Mouse (Mus musculus): ENCODE measurements around the gene Gm10447.
"Not testable (repeated sequence)": the region's sequence is repeated elsewhere in the genome, so short reads cannot be mapped to it uniquely, and the experiment has no call there.

Gene Gm10447

GRCm38 (mm10) chr11:53443861-53444260, 13.0 kb downstream of the Gm10447 start:
- peak; percentile 20 for DNase-seq (ENCODE audit: low spot score)

- peak; percentile 18 for DNase-seq (ENCODE audit: low spot score)
Measured at GRCm38 (mm10) chr11:53441921-53442320, 15.0 kb downstream of the Gm10447 start.

DNA sequence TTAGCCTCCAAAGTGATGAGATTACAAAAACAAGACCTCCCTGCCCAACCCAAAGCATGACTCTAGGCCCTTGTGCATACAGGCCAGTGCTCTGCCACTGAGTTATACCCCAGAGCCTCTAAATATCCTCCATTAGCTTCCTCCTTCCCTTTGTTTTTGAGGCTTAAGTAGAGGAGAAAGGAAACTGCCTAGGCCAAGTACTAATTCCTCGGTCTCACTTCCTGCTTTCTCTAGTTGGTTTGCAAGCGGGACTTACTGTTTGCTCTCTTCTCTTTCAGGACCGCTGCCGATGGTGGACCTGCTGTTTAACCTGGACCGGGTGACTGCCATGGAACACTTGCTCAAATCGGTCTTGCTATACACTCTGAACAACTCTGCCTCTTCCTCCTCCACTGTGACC, 20.6 kb downstream of the Gm10447 start:
- DNase-seq (ENCODE audit: low spot score) = no peak

DNA sequence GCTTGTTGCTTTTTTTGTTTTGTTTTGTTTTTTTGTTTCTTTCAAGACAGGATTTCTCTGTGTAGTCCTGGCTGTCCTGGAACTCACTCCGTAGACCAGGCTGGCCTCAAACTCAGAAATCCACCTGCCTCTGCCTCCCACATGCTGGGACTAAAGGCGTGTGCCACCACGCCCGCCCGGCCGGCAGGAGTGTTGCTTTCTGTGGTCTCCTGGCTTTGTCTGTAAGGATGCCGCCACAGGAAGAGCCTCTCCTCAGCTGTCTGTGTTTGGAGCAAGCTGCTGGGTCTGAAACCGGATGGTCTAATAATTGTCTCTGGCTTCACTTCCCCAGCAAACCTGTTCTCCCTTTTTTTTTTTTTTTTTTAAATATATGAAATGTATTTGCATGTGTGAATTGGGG, 21.4 kb downstream of the Gm10447 start:
- DNase-seq (ENCODE audit: low spot score) = no peak

GRCm38 (mm10) chr11:53433057-53433456, 23.9 kb downstream of the Gm10447 start:
- DNase-seq (ENCODE audit: low spot score) = no peak

DNA sequence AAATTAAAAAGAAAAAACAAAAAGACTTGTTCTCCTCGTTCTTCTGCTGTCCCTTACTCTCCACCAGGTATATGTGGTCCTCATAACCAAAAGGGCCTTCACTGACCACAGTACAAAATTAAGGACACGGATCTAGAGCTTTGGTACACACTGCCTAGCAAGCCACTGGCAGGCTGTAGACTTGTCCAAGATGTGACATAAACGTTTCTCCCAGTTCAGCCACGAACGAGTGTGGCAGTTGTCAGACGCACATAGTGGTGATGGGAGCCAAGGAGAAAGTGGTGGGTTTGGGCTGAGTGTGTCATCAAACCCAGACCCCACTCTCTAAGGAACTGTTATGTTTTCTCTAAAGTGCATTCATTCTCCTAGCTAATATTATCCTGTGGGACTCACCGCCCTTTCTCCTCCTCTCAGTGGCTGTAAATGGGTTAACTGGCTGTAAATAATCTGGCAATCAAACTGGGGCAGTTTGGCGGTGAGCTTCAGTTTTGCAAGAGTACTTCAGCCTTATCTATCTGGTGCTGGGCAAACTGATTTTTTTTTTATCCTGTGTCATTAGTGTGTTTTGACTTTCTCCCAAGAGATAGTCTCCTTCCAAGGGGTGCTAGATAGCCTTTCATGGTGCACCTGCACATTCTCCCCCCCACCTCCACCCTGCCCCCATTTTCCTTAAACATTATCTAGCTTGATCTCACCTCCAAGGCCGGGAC, 25.4 kb downstream of the Gm10447 start:
- peak; percentile 10 for DNase-seq (ENCODE audit: low spot score)

DNA sequence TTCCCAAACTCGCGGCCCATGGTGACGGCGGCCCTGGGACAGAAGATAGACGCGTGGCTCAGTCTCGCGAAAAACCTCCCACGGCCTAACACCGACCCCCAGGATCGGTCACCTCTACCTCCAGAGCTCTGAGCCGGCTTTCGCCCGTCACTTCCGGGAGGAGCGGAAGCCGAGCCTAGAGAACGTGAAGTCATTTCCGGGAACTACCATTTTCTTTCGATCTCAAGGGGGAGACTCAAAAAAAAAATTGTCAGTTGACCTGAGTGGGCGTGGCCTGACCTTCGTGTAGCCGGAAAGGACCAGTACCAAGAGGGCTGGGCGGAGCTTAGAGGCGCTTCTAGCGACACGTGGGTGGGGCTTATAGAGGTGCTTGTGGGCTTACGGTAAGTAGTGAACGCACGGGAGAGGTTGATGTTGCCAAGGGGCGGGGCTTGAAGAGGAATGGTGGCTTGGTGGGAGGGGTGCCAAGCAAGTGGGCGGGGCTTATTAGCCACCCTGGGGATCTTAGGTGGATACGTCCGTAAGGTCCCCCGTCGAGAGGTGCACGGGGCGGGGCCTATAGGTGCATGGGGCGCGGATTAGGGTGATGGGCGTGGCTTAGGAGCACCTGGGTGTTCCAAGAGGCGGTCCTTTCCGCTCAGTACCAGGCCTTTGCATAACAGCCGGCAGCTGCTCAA, 26.1 kb downstream of the Gm10447 start, which contains the start of the genes Uqcrq and Gdf9:
Gene Uqcrq, minus strand, starts transcription at position 162 of the 677 bp plus-strand sequence.
Gene Gdf9, plus strand, starts transcription at position 354 of the 677 bp plus-strand sequence.
- DNase-seq (ENCODE audit: low spot score) = peak; percentile 100

DNA sequence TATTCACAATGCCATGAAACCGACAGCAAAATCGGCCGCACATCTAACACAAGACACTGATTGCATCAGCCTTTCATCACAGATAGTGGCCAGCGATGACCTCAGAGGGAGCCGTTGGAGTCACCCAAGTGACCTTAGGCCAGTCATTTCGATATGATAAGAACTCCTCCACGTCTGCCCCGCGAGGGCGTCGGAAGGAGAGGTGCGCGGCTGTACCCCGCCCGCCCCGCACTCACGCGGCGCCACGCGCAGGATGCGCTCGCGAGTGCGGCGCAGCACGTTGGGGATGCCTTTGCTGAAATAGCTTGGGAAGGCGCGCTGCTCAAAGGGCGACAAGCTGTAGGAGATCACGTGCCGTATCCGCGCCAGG, 26.6 kb downstream of the Gm10447 start:
- peak; percentile 46 for DNase-seq (ENCODE audit: low spot score)

GRCm38 (mm10) chr11:53429182-53429581, 27.7 kb downstream of the Gm10447 start:
- no peak for DNase-seq (ENCODE audit: low spot score)

DNA sequence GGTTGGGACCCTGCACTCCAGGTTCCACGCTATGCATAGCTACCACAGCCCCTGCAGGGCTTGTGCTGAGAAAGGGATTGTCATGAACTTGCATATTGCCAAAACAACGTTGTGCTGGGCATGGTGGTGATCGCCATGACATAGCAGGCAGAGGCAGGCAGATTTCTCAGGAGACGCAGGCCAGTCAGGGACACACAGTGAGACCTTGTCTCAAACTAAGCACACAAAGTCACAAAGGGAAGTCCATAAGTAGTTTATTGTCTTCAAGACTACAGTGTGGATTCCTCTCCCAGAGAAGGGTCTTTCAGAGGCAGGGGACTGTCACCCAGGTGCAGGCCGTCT, 28.2 kb downstream of the Gm10447 start:
- no peak for DNase-seq (ENCODE audit: low spot score)

DNA sequence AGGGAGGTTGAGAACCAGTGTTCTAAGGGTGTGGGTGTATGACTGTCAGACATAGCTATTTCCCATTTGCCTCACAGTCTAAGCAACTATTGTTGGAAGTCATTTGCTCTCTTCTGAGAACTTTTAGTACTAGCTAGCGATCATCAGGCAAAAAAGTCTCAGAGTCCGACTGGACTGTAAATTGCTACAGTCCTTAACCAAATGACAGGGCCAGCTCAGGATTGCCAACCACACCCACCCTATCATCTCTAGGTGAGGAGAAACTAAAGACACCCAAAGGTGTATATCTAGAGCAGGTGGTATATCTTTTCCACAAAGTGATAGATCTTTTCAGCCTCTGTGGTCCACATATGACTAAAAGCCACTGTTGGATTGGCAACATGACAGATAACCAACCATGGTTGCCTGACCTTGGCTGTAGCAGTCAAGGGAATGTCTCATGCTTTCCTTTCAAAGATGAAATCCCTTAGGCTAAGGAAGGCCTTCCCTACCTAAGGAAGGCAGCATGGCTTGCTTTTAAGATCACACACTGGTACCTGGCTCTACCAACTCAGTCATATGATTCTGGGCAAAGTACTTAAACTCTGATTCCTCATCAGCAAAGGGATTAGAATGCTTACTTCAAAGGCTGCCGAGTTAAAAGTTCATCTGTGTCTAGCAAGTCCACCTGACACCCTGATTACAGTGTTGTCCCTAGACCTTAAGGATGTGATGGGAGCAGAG, 28.8 kb downstream of the Gm10447 start:
- DNase-seq (ENCODE audit: low spot score) = no peak

DNA sequence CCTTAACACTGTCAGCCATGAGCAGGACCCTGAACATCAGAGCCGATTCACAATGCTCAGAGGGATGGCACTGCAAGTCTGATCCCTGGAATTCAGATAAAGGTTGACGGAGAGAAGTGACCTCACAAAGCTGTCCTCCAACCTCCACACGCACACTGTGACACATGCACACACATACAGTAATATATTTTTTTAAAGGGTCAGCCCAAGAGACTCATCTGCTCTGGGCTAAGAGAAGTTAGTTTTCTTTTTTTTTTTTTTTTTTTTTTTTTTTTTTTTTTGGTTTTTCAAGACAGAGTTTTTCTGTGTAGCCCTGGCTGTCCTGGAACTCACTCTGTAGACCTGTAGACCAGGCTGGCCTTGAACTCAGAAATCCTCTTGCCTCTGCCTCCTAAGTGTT, 30.0 kb downstream of the Gm10447 start:
- not testable (repeated sequence) for DNase-seq (ENCODE audit: low spot score)

- DNase-seq (ENCODE audit: low spot score) = no peak
Measured at GRCm38 (mm10) chr11:53425711-53426255, 31.1 kb downstream of the Gm10447 start.

GRCm38 (mm10) chr11:53425251-53425650, 31.7 kb downstream of the Gm10447 start:
- no peak for DNase-seq (ENCODE audit: low spot score)

GRCm38 (mm10) chr11:53424826-53425225, 32.1 kb downstream of the Gm10447 start:
- no peak for DNase-seq (ENCODE audit: low spot score)

DNA sequence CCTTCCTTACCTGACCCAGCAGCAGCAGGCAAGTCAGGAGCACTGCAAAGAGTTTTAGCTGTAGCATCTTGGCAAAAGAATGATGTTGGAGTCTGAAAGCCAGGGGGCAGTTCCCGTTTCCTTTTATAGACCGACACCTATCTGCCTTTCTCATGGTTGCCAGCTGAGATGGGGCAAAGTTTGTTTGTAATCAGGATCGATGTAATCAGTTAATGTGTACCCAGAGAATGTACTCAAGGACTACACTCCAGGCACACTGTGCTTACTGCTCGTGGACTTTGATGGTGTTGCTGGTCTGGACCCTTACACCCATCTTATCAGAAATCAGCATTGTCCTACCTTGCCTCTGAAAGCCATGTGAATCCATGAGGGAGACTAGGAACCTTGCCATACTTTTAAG, 33.9 kb downstream of the Gm10447 start, which contains the start of gene Leap2:
Gene Leap2, minus strand, starts transcription at position 135 of the 400 bp plus-strand sequence.
- no peak for DNase-seq (ENCODE audit: low spot score)

- no peak for DNase-seq (ENCODE audit: low spot score)
Measured at GRCm38 (mm10) chr11:53418048-53418447, 38.9 kb downstream of the Gm10447 start.

DNA sequence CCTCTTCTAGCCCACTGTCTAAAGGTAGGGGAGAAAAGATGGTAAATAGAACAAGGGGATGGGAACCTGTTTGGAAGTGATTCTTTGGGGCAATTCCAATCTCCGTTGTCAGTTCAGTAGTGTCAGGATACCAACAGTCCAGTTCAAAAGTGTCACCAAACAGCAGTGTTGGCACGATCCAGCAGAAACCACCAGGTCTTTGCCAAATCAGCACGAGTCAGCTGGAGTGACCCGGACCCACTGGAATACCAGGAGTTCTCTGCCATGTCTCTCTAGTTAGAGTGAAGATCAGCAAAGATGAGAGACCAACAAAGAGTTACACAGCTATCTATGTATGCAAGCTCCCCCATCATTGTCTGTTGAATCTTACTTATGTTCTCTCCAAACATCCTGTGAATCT, 43.0 kb downstream of the Gm10447 start:
- no peak for DNase-seq (ENCODE audit: low spot score)

DNA sequence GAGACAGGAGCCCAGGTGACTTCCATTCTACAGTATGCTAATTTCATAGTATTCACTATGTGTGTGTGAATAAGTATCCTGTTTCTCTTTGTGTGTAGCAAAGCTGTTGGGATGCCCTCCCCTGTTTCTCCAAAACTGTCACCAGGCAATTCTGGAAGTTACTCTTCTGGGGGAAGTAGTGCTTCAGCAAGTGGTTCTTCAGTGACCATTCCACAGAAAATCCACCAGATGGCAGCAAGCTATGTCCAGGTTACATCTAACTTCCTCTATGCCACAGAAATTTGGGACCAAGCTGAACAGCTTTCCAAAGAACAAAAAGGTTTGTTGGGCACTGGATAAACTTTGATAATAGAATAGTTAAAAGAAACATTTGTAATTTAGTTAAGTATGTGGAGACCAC, 45.2 kb downstream of the Gm10447 start:
- DNase-seq (ENCODE audit: low spot score) = peak; percentile 62
